Mouse (Mus musculus) brain, embryonic 18.5 days (tissue): ENCODE data around the gene Rassf2.

ENCODE experiments used
- DNase-seq: peaks from one replicate; pipeline ENCODE4 v3.0.0-alpha.2; 2012; ENCODE audit warnings: low read depth, low spot score

The Rassf2 gene

GRCm38 (mm10) chr2:132034590-132035469, 4.8 kb upstream of the Rassf2 start:
- DNase-seq: no peak

- no peak for DNase-seq
Observed at GRCm38 (mm10) chr2:132031364-132032095, 1.5 kb upstream of the Rassf2 start.

- no peak for DNase-seq
Observed at GRCm38 (mm10) chr2:132030418-132031363, 633 bp upstream of the Rassf2 start.

DNA sequence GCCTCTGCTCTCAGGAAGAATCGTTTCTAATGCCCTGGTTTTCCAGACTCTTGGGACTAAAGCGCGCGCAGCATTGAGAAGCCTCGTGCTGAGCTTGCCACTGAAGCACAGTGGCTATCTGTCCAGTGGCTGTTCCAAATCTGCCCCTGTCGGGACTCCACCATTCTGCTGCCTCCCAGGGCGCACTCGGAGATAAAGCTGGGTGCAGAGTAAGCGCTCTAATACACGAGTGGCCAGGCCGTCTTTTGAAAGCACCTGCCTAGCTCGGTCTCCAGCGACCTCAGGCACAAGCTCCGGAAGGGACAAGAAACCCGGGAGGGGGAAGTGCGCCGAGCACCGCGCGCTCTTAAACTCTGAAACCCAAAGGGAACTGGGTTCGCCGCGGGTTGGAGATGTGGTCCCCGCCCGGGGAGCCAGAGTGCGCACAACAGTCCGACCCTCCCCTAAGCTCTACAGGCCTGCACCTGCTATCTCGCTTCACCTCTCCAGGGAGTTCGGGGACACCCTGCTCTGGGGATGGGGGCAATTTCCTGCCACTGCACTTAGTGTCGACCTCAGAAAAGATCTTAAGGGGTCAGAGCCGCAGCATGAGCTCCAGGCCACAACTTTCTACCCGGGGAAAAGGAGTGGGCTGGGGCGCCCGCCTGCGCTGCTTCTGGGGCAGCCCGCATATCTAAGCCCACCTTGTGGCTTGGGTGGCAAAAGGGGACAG, 1.0 kb downstream of the Rassf2 start:
- no peak for DNase-seq

DNA sequence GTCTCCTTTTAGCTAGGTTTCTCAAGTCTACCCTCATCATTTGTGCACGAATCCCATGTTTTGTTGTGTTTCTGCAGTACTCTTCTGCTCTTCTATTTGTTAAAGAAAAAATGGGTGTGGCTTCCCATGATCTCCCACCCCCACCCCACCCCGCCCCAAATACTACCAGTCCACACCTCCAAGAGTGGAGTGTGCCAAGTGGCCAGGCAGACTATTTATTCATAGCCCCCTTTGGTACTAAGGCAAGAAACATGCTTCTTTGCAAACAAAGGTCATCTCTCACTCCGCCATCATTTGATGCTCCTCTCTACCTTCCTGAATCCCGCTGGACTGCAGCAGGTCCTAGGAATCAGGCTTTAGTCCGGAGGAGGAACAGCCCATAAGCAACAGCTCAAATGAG, 2.0 kb downstream of the Rassf2 start:
- DNase-seq: no peak

DNA sequence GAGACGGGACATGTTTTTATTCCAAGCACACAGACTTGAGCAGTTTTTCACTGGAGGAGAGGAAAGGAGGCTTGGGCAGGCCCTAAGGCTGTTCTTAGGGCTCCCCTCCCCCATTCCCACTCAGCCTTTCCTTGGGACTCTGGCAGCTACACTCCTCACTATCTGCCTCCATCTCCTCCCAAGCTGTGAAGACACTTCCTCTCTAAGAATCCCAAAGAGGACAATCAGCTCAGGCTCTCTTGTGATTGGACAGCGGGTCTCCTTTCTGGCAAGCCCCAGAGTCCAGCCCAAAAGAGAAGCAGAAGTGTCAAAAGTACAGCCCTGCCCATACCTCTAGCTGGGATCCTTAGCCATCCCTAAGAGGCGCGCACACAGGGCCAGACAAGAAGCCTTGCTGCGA, 2.7 kb downstream of the Rassf2 start:
- DNase-seq: no peak

- no peak for DNase-seq
Observed at GRCm38 (mm10) chr2:132024028-132024427, 6.0 kb downstream of the Rassf2 start.

DNA sequence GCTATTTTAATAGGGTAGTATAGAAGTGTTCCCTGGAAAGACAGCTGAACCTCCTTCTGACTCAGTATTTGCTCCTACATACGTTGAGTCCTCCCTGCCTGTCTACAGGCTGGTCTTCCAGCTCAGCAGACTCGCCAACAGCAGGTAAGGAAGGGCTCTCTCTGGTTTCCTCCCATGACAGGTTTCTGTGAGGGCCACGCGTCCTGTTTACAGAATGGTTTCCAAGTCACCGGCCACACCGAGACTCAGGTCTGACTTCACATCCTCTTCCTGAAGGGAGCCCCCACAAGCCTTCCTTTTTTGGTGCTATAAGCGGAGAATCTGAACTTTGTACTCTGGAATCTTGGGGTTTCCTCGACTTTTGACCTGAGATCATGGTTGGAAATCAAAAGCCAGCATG, 7.4 kb downstream of the Rassf2 start:
- no peak for DNase-seq

- no peak for DNase-seq
Observed at GRCm38 (mm10) chr2:132021616-132022015, 8.4 kb downstream of the Rassf2 start.

DNA sequence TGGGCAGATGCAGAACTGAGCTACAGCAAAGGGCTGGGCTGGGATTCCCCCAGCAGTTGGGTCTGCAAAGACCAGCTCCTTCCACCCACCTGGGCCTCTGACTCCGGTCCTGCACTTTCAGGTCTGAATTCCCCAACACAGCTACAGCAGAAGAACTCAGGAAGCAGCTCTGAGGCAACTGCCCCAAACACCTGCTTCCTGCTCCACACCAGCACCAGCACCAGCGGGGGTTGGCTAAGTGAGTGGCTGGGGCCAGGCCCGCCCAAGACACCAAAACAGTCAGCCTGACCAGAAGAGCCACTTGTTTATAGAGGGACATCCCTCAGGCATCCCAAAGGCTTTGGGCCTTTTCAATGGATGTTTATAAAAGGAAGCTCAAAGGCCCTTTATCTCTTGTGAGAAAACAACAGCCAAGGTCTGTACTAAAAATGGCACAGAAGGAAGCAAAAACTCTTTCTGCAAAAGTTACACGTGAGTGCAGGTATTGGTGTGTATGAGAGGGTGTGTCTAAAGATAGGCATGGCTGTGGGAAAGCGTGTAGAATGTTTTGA, 9.0 kb downstream of the Rassf2 start:
- no peak for DNase-seq

DNA sequence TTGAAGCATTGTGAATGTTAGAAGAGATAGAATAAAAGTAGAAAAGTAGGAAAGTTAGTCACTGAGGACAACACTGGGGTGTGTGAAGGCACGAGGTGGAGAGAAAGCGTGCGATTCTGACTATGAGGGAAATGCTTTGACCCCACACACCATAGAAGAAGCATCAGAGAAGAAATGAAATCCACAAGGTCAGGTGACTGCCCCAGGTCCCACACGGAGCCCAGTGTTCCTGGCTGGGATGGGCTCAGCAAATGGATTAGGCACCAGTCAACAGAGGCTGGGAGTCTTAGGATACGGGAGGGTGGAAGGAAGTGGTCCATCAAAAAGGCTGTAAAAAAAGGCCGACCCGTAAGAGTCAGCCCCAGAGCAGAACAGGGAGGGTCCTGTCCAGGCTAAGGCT, 9.6 kb downstream of the Rassf2 start:
- no peak for DNase-seq

DNA sequence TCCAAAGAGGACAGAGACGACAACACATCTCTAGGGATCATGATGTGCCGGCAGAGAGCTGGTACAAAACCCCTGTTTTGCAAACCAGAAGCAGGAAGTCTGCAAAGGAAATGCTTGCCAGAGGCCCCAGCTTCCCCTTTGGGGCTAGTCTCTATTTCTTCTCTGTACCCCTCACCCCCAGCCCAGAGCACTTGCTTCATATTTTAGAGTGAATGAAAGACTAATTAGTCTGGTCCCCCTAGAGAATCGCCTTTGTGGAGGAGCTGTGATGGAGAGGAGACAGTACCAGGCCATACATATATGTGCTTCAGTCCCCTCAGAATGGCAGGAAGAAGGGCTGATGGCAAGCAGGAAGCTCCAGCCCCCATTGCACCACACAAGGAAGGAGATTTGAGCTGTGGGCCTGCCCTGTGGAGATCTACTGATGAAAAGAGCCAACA, 10.7 kb downstream of the Rassf2 start:
- no peak for DNase-seq

GRCm38 (mm10) chr2:132018156-132018555, 11.9 kb downstream of the Rassf2 start:
- DNase-seq: no peak

GRCm38 (mm10) chr2:132017611-132018010, 12.4 kb downstream of the Rassf2 start:
- DNase-seq: no peak

DNA sequence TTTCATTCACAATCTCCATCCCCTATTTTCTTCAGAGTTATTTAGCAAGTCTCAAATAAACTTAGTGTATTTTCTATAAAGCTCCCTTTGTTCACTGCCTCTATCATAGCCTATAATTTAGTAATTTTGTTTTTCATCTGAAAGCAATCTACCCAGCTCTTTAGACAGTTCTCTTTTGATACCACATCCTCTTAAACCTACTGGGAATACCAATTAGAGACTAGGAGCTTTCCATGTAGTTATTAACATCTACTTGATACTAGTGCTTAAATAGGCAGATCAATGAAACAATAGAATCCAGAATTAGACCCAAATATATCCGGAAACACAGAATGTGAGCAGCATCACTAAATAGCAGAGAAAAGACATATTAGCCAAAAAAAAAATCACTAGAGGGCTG, 14.0 kb downstream of the Rassf2 start:
- DNase-seq: no peak

DNA sequence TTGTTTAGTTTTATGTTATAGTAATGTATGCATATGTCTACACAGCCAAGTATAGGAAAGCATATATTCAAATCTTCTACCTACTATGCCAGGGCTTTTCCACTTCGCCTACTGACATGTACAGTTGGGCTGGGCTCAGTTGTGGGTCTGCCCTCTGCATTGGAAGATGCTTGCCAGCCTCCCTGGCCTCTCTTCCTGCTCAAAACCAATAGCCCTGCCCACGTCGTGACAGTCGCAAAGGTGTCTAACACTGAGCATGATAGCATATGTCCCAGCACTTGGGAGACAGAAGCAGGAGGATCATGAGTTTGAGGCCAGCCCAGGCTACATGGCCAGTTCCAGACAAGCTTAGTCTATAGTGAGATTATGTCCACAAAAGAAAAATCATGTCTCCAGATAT, 16.9 kb downstream of the Rassf2 start:
- no peak for DNase-seq

GRCm38 (mm10) chr2:132010781-132011180, 19.3 kb downstream of the Rassf2 start:
- no peak for DNase-seq

GRCm38 (mm10) chr2:132008186-132008585, 21.9 kb downstream of the Rassf2 start:
- no peak for DNase-seq

DNA sequence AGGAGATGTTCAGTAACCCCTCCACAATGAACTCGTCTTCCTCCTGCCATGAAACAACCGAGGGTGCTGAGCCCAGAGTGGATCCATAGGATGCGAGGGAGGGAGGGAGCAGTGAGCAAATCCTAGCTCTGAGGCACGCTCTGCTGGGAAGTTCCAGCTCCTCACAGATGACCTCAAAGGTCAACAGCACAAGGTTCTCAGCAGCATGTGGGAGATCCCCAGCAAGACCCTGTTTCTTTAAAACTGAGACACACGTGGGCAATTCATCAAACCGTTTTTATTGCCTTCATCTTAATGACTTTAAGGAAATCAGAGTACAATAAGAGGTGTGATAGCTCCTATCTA, 22.6 kb downstream of the Rassf2 start:
- no peak for DNase-seq

GRCm38 (mm10) chr2:132006561-132007474, 23.2 kb downstream of the Rassf2 start:
- DNase-seq: no peak
